Mouse (Mus musculus) cerebellum, postnatal 36 days (tissue): Measurements from ENCODE around the gene Fus.
A peak's percentile ranks its signal among the peaks of the same experiment; 100 is the strongest.

Experiments used
- DNase-seq, 2 experiments: peaks; one replicate each; pipeline ENCODE4 v3.0.0; 2021 to 2022; ENCODE audit warnings: mixed read lengths in 2 of 2

The Fus gene

GRCm38 (mm10) chr7:127946470-127947023, 20.7 kb upstream of the Fus start, which contains the start of gene Prss36:
Gene Prss36 (minus strand): TSS chr7:127946725.
- no peak for DNase-seq

- DNase-seq, result no peak
Observed at GRCm38 (mm10) chr7:127952864-127953581, 14.2 kb upstream of the Fus start.

DNA sequence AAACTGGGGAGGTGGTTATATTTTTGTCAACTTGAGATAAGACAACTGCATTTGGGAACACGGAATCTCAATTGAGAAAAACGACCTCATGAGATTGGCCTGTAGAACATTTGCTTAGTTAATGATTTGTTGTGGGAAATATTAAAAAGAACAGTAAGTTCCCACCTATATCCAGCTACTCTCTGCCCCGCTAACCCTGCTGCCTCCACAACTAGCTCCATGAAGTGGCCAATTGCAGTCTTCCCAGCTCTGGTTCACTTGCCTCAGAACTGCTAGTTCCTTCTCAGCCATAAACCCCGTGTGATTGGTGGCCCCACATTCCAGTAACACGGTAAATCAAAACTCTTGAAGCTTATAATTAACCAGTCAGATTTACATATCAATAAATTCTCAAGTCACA, 7.9 kb upstream of the Fus start:
- no peak for DNase-seq

DNA sequence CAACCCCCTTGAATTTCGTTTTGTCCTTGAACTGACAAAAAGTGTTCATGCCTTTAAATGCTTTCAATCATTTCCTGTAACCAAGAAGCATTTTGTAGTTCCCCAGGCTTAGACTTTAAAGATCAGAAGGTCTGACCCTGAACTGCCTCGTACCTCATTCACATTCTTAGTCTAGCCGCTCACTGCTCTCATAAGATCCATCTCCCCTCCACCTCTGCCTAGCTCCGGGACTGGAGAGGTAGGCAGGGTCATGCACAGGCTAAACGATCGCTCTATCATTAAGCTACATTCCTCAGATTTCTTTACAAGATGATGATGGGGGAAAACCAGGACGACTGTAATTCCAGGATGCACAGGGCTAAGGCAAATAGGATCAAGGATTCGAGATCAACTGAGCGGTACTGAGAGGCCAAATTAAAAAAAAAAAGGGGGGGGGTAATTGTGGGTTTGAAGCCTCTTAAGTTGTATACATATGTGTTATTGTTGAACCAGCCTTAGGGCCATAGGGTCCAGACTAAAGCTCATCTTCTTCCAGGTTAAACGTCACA, 812 bp upstream of the Fus start:
- DNase-seq, result peak in 1 of 2 experiments; percentile 15

DNA sequence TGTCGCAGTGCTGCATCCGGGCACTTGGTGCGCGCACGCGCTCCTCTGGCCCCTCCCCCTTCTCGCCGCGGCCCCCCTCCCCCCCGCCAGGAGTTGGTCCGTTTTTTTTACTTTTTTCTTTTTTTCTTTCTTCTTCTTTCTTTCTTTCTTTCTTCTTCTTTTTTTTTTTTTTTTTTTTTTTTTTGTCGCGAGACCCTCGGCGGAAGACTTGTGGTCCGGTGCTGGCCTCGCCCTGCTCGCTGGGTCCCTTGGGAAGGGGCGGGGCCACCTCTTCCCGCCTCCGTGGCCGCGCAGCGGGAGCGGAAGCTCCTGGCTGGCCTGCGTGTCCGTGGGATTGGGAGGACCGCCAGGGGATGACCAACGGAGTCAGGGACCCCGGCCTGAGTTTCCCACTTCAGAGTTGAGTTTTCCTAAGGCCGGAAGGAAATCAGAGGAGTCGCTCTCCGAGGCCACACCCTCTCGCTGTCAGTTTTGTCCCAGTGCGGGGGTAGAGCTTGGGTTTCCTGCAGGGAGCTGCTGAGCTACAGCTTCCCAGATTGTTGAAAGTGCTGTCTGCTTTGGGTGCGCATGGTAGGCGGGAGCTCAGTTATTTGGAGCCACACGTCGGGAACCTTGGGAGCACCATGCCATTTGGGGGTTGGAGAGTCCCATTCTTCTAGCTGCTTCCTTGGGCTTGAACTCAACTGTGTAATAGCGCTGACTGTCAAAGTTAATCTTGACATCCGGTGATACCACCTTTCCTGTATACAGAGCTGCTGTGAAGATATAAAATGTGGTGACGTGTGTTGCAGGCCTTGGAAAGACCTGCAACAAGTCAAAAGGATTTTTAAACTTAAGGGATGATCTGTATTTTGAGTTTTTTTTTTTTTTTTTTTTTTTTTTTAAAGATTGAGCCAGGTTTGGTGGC, 918 bp downstream of the Fus start:
- peak; percentile 61 to 70 for DNase-seq

DNA sequence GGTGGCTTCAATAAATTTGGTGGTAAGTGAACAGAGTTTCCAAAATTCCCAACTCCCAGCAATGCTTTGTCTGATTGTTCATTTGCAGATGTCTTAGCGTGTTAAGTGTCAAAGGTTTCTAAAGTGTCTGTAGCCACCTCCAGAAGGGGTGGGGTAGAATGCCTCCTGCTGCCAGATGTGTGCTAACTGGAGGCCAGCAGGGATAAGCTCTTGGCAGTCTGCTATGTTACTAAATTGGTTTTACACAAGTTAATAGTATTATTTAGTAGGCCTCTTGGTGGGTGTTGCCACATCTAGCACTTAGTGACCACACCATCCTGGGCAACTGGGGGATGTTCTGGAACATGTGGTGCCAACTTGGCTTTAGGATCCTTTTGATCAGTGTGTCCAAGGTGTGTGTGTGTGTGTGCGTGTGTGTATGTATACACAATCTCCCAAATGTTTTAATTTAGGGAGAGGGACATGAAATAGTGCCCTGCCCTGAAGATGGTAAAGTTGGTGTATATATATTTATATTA, 7.2 kb downstream of the Fus start:
- no peak for DNase-seq

- DNase-seq, result no peak
Observed at GRCm38 (mm10) chr7:127978856-127979255, 11.6 kb downstream of the Fus start.

- DNase-seq, result no peak
Observed at GRCm38 (mm10) chr7:127980606-127981005, 13.3 kb downstream of the Fus start.

DNA sequence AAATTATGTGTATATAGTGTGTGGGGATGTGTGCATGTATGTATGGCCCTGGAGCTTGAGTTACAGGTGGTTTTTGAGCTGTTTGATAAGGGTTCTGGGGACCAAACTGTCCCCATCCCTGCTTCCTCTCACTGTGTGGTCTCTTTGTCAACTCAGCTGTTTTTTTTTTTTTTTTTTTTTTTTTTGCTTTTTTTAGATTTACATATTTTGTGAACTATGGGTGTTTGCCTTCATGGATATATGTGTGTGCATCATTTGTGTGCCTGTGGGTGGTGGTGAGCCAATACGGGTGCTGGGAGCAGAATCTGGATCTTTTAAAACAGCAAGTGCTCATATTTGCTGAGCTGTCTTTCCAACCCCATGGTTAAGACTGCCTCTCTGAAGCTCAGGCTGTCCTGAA, 21.6 kb downstream of the Fus start:
- no peak for DNase-seq

DNA sequence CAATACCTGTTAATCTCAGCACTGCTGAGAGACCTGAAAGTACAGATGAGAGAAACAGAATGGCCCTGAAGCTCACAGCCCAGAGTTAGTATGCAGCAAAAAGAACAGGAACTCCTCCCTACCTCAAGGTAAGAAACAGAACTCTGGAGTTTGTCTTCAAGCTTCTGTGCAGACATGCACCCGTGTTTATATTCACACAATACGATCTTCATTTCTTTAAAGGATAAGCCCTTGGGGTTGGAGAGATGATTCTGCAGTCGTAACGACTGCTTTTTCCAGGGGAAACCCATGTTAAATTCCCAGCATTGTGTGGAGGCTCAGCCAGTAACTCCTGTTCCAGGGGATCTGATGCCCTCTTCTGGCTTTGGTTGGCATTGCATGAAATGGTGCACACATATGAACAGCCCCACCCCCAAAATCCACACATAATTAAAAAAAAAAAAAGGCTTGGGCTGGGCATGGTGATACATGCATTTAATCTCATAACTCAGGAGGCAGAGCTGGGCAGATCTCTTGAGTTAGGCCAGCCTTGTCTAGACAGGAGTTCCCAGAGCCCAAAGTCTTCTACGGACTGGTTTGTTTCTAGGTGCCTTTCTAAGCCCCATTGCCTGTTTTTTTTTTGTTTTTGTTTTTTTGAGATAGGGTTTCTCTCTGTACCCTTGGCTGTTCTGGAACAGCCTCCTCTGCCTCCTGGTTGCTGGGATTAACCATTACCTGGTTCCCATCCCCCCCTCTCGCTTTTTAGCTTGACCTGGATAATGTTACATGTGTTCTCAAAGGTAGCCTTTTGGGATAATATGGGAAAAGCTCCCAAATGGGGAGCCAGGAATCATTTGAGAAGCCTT, 24.6 kb downstream of the Fus start:
- peak; percentile 71 to 79 for DNase-seq

GRCm38 (mm10) chr7:127992488-127993340, 25.5 kb downstream of the Fus start:
- DNase-seq, result no peak

DNA sequence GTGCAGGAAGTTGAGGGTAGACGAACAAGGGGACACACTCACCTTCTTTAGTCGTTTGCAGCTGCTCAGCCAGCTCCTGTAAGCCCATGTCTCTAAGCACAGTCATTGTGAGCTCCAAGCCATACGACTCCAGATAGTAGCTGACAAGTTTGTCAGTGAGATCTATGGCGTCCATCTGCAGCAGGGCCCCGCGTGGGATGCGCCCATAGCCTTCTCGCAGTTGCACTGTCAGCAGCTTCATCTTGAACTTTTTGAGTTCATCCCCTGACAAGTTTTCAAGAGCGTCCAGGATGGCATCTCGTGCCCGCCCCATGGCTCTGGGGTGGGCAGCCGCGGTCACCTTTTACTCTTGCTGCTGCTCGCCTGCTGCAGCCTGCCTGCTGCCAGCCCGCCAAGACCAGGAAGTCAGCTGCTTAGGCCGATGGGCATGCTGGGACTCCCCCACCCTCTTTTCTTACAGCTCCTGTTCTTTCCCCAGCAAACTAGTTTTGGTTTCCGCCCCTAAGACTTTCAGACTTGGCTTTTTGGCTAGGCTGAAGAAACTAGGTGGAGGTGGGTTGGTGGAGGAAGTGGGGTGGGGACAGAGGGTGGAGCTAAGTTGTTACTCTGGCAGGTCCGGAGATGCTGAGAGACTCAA, 26.2 kb downstream of the Fus start, which contains the start of gene Pycard:
Gene Pycard (minus strand): TSS at position 527 of the 637 bp plus-strand sequence.
- no peak for DNase-seq

GRCm38 (mm10) chr7:127999436-127999835, 32.2 kb downstream of the Fus start:
- DNase-seq, result no peak

DNA sequence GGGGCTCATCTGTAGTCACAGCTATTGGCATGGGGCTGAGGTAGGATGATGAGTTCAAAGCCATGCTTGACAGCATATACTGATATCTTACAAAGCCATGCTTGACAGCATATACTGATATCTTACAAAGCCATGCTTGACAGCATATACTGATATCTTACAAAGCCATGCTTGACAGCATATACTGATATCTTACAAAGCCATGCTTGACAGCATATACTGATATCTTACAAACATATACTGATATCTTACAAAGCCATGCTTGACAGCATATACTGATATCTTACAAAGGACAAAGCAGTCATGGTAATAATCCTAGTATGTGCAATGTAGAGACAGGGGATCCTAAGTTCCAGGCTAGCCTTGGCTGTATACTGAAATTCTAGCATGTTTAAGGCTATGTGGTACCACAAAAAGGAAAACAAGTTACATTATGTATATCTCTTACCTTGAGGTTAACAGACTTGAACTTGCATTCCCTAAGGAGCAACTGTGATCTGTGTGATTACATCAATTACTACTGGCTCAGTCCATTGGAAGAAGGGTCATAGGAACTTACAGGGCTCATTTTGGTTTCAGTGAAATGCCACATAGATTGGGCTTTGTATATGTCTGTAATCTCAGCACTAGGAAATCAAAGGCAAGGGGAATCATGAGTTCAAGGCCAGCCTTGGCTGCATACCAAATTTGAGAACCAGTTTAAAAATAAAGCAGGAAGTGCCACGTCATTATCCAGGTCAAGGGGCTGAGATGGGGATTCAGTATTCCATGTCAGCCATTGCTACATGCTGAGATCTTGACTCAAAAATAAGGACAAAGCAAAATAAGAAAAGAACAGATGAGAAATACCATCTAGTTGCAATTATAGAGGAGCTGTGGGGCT, 33.1 kb downstream of the Fus start:
- DNase-seq, result no peak

DNA sequence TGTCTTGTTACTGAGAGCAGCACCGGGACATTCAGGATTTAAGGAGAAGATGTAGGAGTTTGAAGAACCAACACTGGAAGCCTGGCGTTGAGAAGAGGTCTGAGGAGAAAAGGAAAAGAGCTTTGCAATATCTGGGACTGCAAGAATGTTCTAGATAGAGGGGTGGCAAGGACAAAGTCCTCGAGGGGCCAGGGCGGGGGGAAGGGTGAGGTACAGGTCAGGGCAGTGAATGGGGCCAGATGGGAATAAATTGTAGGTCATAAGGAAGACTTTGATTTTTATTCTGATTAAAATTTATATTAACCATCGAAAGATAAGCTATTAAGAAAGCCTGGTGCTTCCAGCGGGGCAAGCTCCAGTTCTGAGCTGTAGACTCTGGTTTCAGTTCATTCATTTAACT, 35.8 kb downstream of the Fus start:
- no peak for DNase-seq

DNA sequence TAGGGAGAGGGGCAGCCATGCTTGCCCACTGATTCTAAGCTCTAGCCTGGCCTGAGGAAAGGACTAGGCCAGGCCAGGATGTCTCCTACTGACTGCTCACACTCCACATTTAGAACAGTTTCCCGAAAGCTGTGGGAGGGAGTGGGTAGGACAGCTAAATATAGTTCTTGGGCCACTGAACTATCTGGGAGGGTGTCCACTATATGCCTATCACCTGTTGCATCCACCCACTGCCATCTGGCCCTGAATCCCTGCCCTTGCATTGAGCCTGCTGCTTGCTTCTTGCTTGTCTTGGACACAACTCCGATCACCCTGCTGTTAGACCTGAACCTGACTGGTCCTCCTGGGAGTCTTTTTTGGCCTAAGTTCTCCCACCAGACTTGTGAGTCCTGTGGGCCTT, 36.4 kb downstream of the Fus start, which contains the start of gene Trim72:
Gene Trim72 (plus strand): TSS at position 262 of the 400 bp plus-strand sequence.
- DNase-seq, result peak; percentile 75 to 77

DNA sequence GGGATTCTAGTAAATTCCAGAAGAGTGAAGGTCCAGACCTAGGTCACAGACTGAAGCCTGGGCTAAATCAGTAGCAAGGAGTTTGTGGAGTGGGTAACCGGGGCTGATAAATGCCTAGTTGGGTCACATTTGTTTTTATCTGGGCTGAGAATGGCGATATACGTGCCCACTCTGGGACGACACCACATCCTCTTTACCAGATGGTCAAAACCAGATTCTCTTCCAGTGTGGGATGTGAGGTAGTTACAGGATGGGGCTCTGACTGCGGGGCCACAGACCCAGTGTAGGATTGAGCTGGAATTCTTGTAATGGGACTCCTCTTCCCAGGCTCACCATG, 36.9 kb downstream of the Fus start:
- no peak for DNase-seq

DNA sequence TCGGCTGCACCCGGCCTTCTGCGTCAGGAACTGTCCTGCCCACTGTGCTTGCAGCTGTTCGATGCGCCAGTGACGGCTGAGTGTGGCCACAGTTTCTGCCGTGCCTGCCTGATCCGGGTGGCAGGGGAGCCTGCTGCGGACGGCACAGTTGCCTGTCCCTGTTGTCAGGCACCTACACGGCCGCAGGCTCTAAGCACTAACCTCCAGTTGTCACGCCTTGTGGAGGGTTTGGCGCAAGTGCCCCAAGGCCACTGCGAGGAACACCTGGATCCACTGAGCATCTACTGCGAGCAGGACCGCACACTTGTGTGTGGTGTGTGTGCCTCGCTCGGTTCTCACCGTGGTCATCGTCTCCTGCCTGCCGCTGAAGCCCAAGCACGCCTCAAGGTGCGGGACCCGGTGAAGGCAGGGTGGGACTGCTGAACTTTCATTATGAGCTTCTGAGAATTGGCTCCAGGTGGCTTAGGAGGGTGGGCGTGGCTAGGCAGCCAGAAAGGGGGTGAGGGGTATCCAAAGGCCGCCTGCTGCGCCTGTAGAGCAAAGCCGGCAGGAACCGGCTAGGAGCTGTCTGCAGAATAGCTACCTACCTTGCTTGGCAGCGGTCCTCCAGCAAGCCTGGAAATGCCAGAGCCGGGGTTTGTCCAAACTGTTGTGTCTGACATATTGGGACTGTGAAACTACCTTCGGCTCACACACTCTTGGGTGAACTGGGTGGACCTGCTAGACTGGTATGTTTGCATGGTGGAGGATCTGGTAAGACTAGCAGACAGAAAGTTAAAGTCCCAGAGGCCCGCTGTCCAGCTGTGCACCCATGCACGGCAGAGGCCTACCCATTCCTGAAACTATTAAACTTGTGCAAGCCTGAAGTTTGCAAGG, 37.5 kb downstream of the Fus start:
- DNase-seq, result peak in 1 of 2 experiments; percentile 25
